Mouse (Mus musculus): ENCODE results near the gene Scn2b.

Scn2b gene

DNA sequence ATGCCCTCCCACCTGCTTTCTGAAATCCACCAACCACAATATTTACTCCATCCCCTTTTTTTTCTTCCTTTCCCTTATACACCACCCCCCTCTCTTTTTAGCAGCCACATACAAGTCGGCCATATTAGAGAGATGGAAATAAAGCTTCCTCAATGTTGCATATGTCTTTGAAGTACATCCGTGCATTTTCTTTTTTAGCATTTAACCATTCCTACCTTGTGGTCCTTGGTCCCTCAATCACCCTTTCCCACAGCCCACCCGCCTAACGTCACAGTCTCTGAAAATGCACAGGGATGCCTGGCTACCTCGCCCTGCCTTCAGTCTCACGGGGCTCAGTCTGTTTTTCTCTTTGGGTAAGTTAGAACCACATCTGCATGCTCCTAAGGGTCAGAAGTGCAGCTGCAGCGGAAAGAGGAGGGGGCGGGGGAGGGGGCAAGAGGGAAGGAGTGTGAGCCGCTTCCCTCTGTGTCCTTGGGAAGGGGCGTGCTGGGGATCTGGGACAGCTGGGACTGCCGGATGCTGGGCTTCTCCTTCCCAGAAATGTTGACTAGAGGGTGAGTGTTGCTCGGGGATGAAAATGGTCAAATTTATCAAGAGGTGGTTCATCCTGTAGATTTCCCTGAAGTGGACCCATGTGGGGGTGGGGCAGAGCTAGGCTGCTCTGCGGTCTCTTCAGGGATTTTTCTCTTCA lies at the start of gene Scn2b:
Scn2b (plus strand) TSS at position 42 of the 691 bp plus-strand sequence.
- DNase-seq (ENCODE audit: low spot score in 2 of 2), result no peak

- DNase-seq (ENCODE audit: low spot score in 2 of 2), result no peak
Observed at GRCm38 (mm10) chr9:45071800-45072199, 45.8 kb upstream of the Scn2b start.

DNA sequence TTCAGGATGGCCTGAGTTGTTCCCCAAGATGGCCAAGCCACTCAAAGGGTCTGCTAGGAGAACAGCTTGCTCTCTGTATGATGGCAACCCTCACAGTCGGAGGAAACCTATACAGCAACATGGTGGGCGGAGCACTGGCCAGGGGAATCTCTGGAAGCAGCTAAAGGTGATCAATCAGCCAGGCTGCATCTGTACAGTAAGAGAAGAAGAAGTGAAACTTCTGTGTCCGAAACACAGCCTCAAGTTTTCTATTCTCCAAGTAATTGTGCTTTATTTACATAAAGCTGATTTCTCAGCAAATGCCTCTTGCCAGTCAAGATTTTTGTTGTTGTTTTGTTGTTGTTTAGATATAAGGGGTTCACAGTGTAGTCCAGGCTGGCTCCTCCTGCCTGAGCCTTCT lies 39.7 kb upstream of the Scn2b start:
- DNase-seq (ENCODE audit: low spot score in 2 of 2), result no peak

GRCm38 (mm10) chr9:45079011-45079410 lies 38.6 kb upstream of the Scn2b start, which contains the start of gene Jaml:
TSS of gene Jaml (plus strand) at chr9:45079183.
- no peak for DNase-seq (ENCODE audit: low spot score in 2 of 2)

DNA sequence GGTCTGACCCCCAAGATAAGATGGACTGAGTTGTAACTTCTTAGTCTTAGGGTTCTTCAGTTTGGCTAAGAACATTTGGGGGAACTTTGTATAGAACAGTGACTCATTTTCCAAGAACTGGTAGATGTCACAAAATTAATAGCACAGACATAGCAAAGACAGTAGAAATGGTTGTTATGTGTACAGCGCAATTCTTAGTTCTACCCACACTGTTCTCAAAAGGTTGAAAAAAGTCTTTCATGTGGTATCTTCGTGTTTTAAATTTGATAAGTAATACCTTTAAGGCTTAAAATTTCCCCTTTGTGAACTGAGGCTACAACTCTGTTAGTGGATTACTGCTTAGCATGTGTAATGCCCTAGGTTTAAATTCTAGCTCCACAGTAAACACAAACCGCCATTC lies 34.5 kb upstream of the Scn2b start:
- no peak for DNase-seq (ENCODE audit: low spot score in 2 of 2)

GRCm38 (mm10) chr9:45084556-45084955 lies 33.0 kb upstream of the Scn2b start:
- peak in 1 of 2 experiments; percentile 9 for DNase-seq (ENCODE audit: low spot score in 2 of 2)

DNA sequence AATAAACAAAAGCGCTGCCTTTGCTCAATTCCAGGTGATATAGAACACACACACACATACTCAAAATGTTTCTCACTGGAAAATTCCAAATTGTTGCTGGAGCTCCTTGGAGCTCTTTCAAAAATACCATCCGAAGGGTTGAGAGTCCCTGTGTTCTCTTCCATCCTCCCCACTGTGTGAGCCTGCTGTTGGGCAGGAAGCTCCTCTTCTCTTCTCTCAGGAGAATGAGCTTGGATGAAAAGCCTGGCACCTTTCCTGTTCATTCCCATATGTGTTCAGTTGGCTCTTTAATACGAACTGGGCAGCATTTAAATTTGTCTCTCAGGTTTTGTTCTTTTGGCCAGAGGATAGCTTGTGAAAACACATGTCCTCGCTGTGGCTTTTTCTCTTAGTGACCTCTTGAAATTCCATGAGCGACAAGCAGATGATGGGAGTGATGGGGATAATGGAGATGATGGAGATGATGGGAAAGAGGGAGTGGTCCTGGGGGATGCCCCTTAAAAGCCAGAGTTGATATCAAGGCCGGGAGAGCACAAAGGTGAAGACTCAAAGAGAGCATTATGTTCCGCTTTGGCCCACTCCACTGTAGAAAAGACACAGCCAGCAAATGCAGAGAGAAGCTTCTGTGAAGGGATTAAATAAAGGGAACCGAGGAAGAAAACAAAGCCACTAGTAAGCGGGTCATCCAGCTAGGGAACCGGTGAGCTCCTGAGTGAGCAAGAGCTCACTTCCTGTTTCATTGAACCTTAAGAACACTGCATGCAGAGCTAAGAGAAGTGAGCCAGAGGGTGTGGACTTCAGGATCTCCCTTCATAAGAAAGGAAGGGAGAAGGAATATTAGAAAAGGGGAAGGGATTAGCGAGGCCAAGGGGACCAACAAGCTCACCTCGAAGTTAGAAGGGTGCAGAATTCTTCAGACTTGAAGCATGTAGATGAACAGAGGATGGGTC lies 31.6 kb upstream of the Scn2b start:
- DNase-seq (ENCODE audit: low spot score in 2 of 2), result no peak

DNA sequence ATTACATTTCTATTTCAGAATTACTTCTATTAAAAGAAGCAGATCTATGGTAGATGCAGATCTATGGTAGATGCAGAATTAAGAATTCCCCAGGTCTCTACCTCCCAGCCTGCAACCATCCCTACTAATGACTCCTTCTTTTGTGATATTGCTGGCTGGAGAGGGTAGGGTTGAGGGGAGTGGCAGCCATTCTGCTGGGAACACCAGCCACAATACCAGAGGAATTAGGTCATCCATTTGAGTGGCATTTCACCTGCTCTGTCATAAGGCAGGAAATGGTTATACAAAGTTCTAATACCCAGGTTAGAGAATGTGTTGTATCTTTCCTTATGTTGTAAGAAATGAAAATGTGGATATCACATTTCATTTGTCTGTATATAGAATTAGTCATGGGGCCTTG lies 29.5 kb upstream of the Scn2b start:
- no peak for DNase-seq (ENCODE audit: low spot score in 2 of 2)

DNA sequence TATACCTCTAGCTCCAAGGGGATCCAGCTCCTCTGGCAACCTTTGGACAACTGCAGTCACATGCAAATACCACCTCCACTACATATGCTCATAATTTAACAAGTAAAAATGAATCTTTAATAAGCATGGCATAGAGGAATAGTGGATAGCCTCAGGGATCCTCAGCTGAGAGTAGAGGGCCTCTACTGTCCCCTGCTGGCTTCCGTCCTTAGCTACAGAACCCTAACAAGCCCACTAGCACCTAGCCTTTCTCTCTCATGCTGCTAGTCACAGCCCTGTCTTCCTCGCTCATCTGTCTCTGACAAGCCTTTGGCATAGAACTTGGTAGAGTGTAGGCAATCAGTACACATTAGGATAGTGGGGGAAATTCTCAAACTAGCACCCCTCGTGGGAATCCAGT lies 26.8 kb upstream of the Scn2b start:
- DNase-seq (ENCODE audit: low spot score in 2 of 2), result no peak

DNA sequence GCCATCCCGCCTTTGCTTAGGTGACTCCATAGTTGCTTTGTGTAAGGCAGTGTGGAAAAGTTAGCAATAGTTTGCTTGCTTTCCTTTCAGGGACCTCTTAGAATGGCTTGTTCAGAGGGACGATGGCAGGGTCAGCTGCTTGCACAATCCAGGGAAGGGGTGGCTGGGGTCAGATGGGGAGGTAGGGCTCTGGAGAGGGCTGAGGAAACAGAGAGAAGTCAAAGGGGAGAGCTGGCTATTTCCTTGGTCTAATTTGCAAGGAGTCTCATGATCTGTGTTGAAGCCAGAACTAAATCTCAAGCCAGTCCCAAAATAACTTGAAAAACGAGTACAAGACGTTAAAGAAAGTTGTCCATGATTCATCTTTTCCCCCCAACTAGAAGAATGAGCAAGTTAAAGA lies 24.9 kb upstream of the Scn2b start:
- no peak for DNase-seq (ENCODE audit: low spot score in 2 of 2)

GRCm38 (mm10) chr9:45095149-45095937 lies 22.2 kb upstream of the Scn2b start:
- DNase-seq (ENCODE audit: low spot score in 2 of 2), result no peak

- DNase-seq (ENCODE audit: low spot score in 2 of 2), result no peak
Observed at GRCm38 (mm10) chr9:45097877-45098276, 19.7 kb upstream of the Scn2b start.

DNA sequence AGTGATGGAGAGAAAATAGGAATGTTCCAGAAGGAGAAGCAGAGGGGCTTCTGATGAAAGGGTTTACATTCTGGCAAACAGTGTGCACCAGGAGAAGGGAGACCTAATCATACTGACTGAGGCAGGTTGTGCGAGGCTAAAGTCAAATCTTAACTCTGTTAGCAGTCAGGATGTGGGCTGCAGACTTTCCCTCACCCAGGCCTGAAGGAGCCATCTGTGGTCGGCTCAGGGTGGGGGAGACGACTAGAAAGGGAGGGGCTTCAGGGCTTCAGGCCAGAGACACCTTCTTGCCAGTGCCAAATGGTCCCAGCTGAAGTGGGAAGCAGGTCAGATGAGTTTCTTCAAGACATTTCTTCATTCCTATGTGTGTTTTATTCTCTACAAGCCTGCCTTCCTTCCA lies 19.2 kb upstream of the Scn2b start:
- DNase-seq (ENCODE audit: low spot score in 2 of 2), result no peak

GRCm38 (mm10) chr9:45102528-45102927 lies 15.1 kb upstream of the Scn2b start:
- DNase-seq (ENCODE audit: low spot score in 2 of 2), result no peak

- DNase-seq (ENCODE audit: low spot score in 2 of 2), result no peak
Observed at GRCm38 (mm10) chr9:45103211-45103979, 14.2 kb upstream of the Scn2b start.

GRCm38 (mm10) chr9:45105596-45106374 lies 11.8 kb upstream of the Scn2b start:
- DNase-seq (ENCODE audit: low spot score in 2 of 2), result no peak

GRCm38 (mm10) chr9:45115706-45116105 lies 1.9 kb upstream of the Scn2b start:
- no peak for DNase-seq (ENCODE audit: low spot score in 2 of 2)

- DNase-seq (ENCODE audit: low spot score in 2 of 2), result no peak
Observed at GRCm38 (mm10) chr9:45116819-45117218, 763 bp upstream of the Scn2b start.

- DNase-seq (ENCODE audit: low spot score in 2 of 2), result no peak
Observed at GRCm38 (mm10) chr9:45118552-45118951, 970 bp downstream of the Scn2b start.

- DNase-seq (ENCODE audit: low spot score in 2 of 2), result no peak
Observed at GRCm38 (mm10) chr9:45119316-45119953, 1.9 kb downstream of the Scn2b start.
